Mouse (Mus musculus): ENCODE data around the gene Vmp1. TPM values are rescaled to one million over a fixed set of nuclear protein-coding genes. Genes with fewer than 3 reads are reported as not detected.

Vmp1 gene
- polyA plus RNA-seq, 1 experiment from 2014 or later, result 99.0 TPM

MicroRNAs within 50 kb of the gene (microRNA counts, 519-probe panel; counts per million panel counts)
- microRNA mmu-miR-21, result 3,361 counts per million, percentile 81 among the panel's probes with 10 or more counts

Small RNA genes lying within 50 kb of the gene (microRNA-seq; reads per million reads assigned to microRNA genes)
- 4,345 reads per million, percentile 90 among the genes with 10 or more reads in this experiment for gene Mir21a

Other genes with a start within 250 kb of the Vmp1 start
- gene Rnft1, start 199.2 kb downstream of the Vmp1 start, polyA plus RNA-seq (2015; fragmentation: Nextera tagmentation; extraction: Ambion mirVana), result 19.2 TPM in 2 replicates
- gene Rps6kb1, start 139.0 kb downstream of the Vmp1 start, polyA plus RNA-seq (2015; fragmentation: Nextera tagmentation; extraction: Ambion mirVana), result 63.1 and 63.8 TPM in 2 replicates
- gene Tubd1, start 138.8 kb downstream of the Vmp1 start, polyA plus RNA-seq (2015; fragmentation: Nextera tagmentation; extraction: Ambion mirVana), result 8.8 and 8.9 TPM in 2 replicates
- gene Ptrh2, start 149 bp upstream of the Vmp1 start, polyA plus RNA-seq (2015; fragmentation: Nextera tagmentation; extraction: Ambion mirVana), result 37.7 and 38.2 TPM in 2 replicates
- gene Cltc, start 73.7 kb upstream of the Vmp1 start, polyA plus RNA-seq (2015; fragmentation: Nextera tagmentation; extraction: Ambion mirVana), result 127 and 135 TPM in 2 replicates
- 31.2 and 31.7 TPM in 2 replicates for gene Dhx40, start 123.9 kb upstream of the Vmp1 start, polyA plus RNA-seq (2015; fragmentation: Nextera tagmentation; extraction: Ambion mirVana)

Measured in forebrain, embryonic 15.5 days (tissue).